Mouse (Mus musculus) embryonic facial prominence, embryonic 10.5 days (tissue): Measurements from ENCODE around the gene Tmem132b. TPM values are rescaled to one million over a fixed set of nuclear protein-coding genes. Genes with fewer than 3 reads are reported as not detected.

Source experiments
- DNase-seq: peaks from one replicate; pipeline ENCODE4 v3.0.0-alpha.2; 2017; ENCODE audit warnings: low spot score
- H3K27ac ChIP-seq: fragments of 300-500 bp; sonication (generic); replicated peaks from 2 replicates; pipeline ENCODE4 v1.5.1; 2016; ENCODE audit warnings: mild to moderate bottlenecking
- H3K27me3 ChIP-seq: fragments of 300-500 bp; sonication (generic); replicated peaks from 2 replicates; pipeline ENCODE4 v1.6.1; 2016; ENCODE audit warnings: low read depth, mild to moderate bottlenecking; ENCODE audit not compliant: poor library complexity, severe bottlenecking
- H3K36me3 ChIP-seq: fragments of 300-500 bp; sonication (generic); replicated peaks from 2 replicates; pipeline ENCODE4 v1.6.1; 2016; ENCODE audit warnings: mild to moderate bottlenecking, moderate library complexity
- H3K4me1 ChIP-seq: fragments of 300-500 bp; sonication (generic); 2 replicates; pipeline ENCODE4 v1.6.1; 2016
- H3K4me3 ChIP-seq: fragments of 300-500 bp; sonication (generic); 2 replicates; pipeline ENCODE4 v1.5.1; 2016; ENCODE audit warnings: mild to moderate bottlenecking, moderate library complexity
- H3K9me3 ChIP-seq: fragments of 300-500 bp; sonication (generic); 2 replicates; pipeline ENCODE4 v1.6.1; 2016; ENCODE audit warnings: mild to moderate bottlenecking
- WGBS: fragments of 180-500 bp; shearing (Covaris S2); methylation state at CpG from one replicate; pipeline ENCODE4 v1.1.7; 2016; 5-methylcytosine and 5-hydroxymethylcytosine counted together
- polyA plus RNA-seq: library from polyadenylated mRNA; unstranded; fragments of >200 nt; fragmentation: Nextera tagmentation; extraction: Ambion mirVana; gene quantifications from 2 replicates; pipeline ENCODE4 v1.2.1, GENCODE M21; 2016

Gene Tmem132b
- polyA plus RNA-seq, 1 experiment from 2014 or later, result 0.34 TPM

- no peaks in the 10 kb centered on the region for H3K9me3 ChIP-seq
- H3K36me3 ChIP-seq, result no peaks in the 10 kb centered on the region
- H3K27me3 ChIP-seq, result no peaks in the 10 kb centered on the region
- WGBS, result 86% methylated on average over 6 of the region's 6 CpGs
- H3K4me3 ChIP-seq, result no peak overlapping the region
- no peak for DNase-seq
- no peaks in the 10 kb centered on the region for H3K4me1 ChIP-seq
- H3K27ac ChIP-seq, result no peak overlapping the region
Observed at GRCm38 (mm10) chr5:125648236-125648635, 116.7 kb downstream of the Tmem132b start.

GRCm38 (mm10) chr5:125649982-125650381, 118.4 kb downstream of the Tmem132b start:
- Histone ChIP-seq H3K4me3 (no peak overlapping the region), H3K36me3 (no peaks in the 10 kb centered on the region), H3K4me1 (no peaks in the 10 kb centered on the region), H3K27me3 (no peaks in the 10 kb centered on the region), H3K9me3 (no peaks in the 10 kb centered on the region), H3K27ac (no peak overlapping the region)
- 46% methylated on average over 2 of the region's 2 CpGs for WGBS
- no peak for DNase-seq

DNA sequence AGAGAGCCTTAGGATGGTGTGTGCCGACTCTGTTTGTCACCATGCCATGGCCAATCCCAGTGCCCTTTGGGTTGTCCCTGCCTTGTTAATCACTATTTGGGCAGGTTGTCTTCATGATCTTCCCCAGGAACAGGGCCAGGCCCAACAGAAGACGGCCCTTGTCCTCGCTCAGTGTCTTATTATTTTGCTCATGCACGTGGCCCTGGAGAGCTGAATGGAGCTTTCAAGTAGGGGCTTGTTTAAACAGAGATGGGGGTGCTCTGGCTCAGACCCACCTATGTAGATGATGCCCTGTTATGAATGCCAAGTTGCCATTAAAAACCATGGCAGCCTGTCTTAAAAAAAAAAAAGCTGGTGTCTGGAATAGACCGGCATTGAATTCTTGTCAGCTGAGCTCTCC, 126.5 kb downstream of the Tmem132b start:
- H3K4me1 ChIP-seq, result no peaks in the 10 kb centered on the region
- H3K27ac ChIP-seq, result no peak overlapping the region
- H3K27me3 ChIP-seq, result no peaks in the 10 kb centered on the region
- WGBS, result 86% methylated on average over 5 of the region's 5 CpGs
- DNase-seq, result no peak
- H3K9me3 ChIP-seq, result no peaks in the 10 kb centered on the region
- no peak overlapping the region for H3K4me3 ChIP-seq
- H3K36me3 ChIP-seq, result no peaks in the 10 kb centered on the region

DNA sequence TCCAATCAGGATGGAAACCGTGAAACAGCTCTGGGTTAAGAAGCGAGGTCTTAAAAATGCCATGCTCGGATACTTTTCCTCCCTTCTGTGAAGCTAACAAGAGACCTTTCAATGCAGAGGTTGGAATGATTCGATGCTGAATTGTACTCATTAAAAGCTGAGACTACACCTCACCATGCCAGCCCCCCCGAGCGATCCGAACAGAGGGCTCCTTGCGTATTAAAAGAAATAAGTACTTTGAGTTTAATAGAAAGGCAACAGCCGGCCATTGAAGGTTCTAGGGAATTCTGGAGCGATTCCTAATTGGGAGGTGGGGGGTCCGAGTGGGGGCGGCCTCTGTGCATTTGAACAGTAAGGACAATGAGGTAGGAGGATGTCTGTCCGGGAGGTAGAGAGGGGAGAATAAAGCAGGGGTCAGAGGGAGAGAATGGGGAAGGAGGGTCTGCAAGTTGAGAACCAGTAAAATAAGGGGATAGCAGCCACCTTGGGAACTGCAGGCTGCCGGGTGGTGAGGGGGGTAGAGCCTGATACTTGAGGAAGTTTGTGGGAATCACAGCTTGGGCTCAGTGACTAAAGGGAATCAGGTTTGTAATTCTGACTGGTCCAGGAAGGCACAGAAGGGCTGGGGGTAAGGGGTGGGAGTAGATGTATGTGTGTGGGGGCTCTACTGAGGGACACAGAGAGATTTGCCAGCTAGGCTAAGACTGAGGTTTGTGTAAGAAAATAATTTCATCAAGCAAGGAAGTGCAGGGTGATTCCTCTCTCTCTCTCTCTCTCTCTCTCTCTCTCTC, 127.6 kb downstream of the Tmem132b start:
- no peaks in the 10 kb centered on the region for H3K27me3 ChIP-seq
- peak; percentile 11 for DNase-seq
- H3K4me3 ChIP-seq, result no peak overlapping the region
- 46% methylated on average over 14 of the region's 14 CpGs for WGBS
- no peaks in the 10 kb centered on the region for H3K4me1 ChIP-seq
- H3K27ac ChIP-seq, result no peak overlapping the region
- no peaks in the 10 kb centered on the region for H3K36me3 ChIP-seq
- no peaks in the 10 kb centered on the region for H3K9me3 ChIP-seq

GRCm38 (mm10) chr5:125675623-125676022, 144.0 kb downstream of the Tmem132b start:
- no peaks in the 10 kb centered on the region for H3K27me3 ChIP-seq
- no peaks in the 10 kb centered on the region for H3K36me3 ChIP-seq
- 44% methylated on average over 13 of the region's 13 CpGs for WGBS
- H3K27ac ChIP-seq, result no peak overlapping the region
- no peaks in the 10 kb centered on the region for H3K9me3 ChIP-seq
- peak; percentile 18 for DNase-seq
- H3K4me3 ChIP-seq, result no peak overlapping the region
- peaks cover 7% of the 10 kb centered on the region for H3K4me1 ChIP-seq

DNA sequence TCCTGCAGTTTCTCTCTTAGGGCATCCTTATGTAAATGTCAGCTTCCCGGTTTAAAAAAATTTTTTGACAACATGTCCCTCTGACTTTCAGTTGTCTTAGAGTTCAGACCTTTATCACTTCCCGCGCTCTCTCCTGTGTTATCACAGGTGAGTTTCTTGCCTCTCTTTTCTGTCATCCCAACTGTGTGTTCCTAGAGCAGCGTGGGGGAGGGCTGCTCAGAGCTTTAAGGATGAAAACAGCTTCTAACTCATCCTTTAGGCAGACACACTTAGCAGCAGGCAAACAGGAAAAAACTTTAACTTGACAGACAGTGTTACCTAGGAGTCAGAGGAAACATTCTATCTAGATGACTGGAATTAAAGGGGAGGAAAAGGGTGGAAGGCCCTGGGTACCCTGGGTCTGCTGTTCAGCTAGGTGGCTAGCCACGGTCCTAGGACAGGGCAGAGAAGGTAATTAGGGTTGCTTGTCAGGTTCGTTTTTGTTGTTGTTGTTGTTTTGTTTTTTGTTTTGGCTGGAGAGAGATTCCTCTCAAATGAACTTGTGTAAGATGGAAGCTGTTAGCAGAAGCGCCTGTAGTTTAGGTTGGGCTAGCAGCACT, 144.6 kb downstream of the Tmem132b start:
- WGBS, result 69% methylated on average over 7 of the region's 7 CpGs
- H3K4me3 ChIP-seq, result no peak overlapping the region
- no peaks in the 10 kb centered on the region for H3K36me3 ChIP-seq
- H3K27ac ChIP-seq, result no peak overlapping the region
- peaks cover 7% of the 10 kb centered on the region for H3K4me1 ChIP-seq
- H3K27me3 ChIP-seq, result no peaks in the 10 kb centered on the region
- no peaks in the 10 kb centered on the region for H3K9me3 ChIP-seq
- no peak for DNase-seq

- Histone ChIP-seq H3K4me3 (no peak overlapping the region), H3K27ac (no peak overlapping the region), H3K27me3 (no peaks in the 10 kb centered on the region), H3K9me3 (no peaks in the 10 kb centered on the region), H3K4me1 (peaks cover 3% of the 10 kb centered on the region; the same call in 1 of the 2 replicates), H3K36me3 (no peaks in the 10 kb centered on the region)
- no peak for DNase-seq
- WGBS, result 87% methylated on average over 6 of the region's 6 CpGs
Observed at GRCm38 (mm10) chr5:125680889-125681288, 149.3 kb downstream of the Tmem132b start.

DNA sequence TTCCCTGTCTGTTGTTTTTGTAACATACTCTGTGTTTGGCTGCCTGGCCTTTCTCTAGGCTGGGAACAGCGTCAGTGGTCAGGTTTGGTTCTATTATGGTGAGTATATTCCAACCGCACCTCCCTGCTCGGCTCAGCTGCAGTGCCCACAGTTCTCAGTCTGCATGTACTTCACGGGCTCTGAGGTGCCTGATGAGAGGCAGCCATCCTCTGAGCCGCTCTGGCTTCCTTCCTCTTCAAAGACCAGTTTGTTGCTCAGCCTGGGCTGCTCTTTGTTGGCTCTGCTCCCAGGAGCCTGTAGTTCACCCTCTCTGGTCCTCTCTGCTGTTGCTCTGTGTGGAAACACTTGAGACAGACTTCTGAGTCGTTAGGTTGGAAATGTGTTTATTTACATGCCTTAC, 151.9 kb downstream of the Tmem132b start:
- Histone ChIP-seq H3K4me1 (no peaks in the 10 kb centered on the region), H3K4me3 (no peak overlapping the region), H3K27me3 (no peaks in the 10 kb centered on the region), H3K36me3 (no peaks in the 10 kb centered on the region), H3K27ac (no peak overlapping the region), H3K9me3 (no peaks in the 10 kb centered on the region)
- no peak for DNase-seq
- 83% methylated on average over 6 of the region's 6 CpGs for WGBS

- Histone ChIP-seq H3K27ac (no peak overlapping the region), H3K9me3 (no peaks in the 10 kb centered on the region), H3K4me3 (no peak overlapping the region), H3K27me3 (no peaks in the 10 kb centered on the region), H3K4me1 (no peaks in the 10 kb centered on the region), H3K36me3 (no peaks in the 10 kb centered on the region)
- 65% methylated on average over 11 of the region's 11 CpGs for WGBS
- DNase-seq, result peak; percentile 9
Observed at GRCm38 (mm10) chr5:125685681-125686331, 154.2 kb downstream of the Tmem132b start.

- no peak for DNase-seq
- no peaks in the 10 kb centered on the region for H3K9me3 ChIP-seq
- 64% methylated on average over 10 of the region's 10 CpGs for WGBS
- no peaks in the 10 kb centered on the region for H3K27me3 ChIP-seq
- H3K27ac ChIP-seq, result no peak overlapping the region
- no peaks in the 10 kb centered on the region for H3K36me3 ChIP-seq
- no peaks in the 10 kb centered on the region for H3K4me1 ChIP-seq
- H3K4me3 ChIP-seq, result no peak overlapping the region
Observed at GRCm38 (mm10) chr5:125692538-125692937, 161.0 kb downstream of the Tmem132b start.

- H3K27ac ChIP-seq, result no peak overlapping the region
- no peak overlapping the region for H3K4me3 ChIP-seq
- H3K27me3 ChIP-seq, result no peaks in the 10 kb centered on the region
- H3K9me3 ChIP-seq, result no peaks in the 10 kb centered on the region
- H3K4me1 ChIP-seq, result no peaks in the 10 kb centered on the region
- 82% methylated on average over 3 of the region's 3 CpGs for WGBS
- H3K36me3 ChIP-seq, result no peaks in the 10 kb centered on the region
- DNase-seq, result no peak
Observed at GRCm38 (mm10) chr5:125699395-125699794, 167.8 kb downstream of the Tmem132b start.

DNA sequence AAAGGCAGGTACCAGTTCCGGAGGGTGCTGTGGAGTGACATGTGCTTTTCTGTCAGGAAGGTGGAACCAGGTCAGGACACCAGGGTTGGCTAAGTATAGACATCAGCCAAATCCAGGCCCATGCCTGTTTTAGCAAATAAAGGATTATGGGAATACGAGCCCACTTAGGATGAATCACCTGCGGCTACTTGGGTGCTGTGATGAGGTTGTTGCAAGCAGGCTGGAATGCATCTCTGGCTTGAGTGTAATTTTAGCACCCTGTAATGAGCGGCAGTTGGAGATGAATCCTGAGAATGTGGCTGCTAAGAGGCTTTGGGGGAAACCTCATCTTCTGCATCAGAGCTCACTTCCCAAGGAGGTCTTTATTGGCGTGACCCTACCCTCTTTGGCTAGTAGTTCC, 168.7 kb downstream of the Tmem132b start:
- H3K4me1 ChIP-seq, result no peaks in the 10 kb centered on the region
- H3K9me3 ChIP-seq, result no peaks in the 10 kb centered on the region
- H3K27ac ChIP-seq, result no peak overlapping the region
- no peaks in the 10 kb centered on the region for H3K36me3 ChIP-seq
- no peak for DNase-seq
- 90% methylated on average over 5 of the region's 5 CpGs for WGBS
- H3K4me3 ChIP-seq, result no peak overlapping the region
- H3K27me3 ChIP-seq, result no peaks in the 10 kb centered on the region

- no peak overlapping the region for H3K4me3 ChIP-seq
- no peak for DNase-seq
- H3K9me3 ChIP-seq, result no peaks in the 10 kb centered on the region
- H3K27ac ChIP-seq, result no peak overlapping the region
- no peaks in the 10 kb centered on the region for H3K36me3 ChIP-seq
- H3K4me1 ChIP-seq, result no peaks in the 10 kb centered on the region
- 78% methylated on average over 8 of the region's 8 CpGs for WGBS
- H3K27me3 ChIP-seq, result no peaks in the 10 kb centered on the region
Observed at GRCm38 (mm10) chr5:125705379-125705778, 173.8 kb downstream of the Tmem132b start.
